Mouse (Mus musculus) forelimb bud, embryonic 11.5 days (tissue): ENCODE measurements at regions not wholly inside any gene's neighbourhood (a gene's known extent, or its start where the extent isn't known, plus 50 kb on each side); places are given as distances from the start of the nearest gene placed in this dataset.

Experiments
- DNase-seq: peaks from one replicate; pipeline ENCODE4 v3.0.0-alpha.2; 2012; ENCODE audit warnings: low read depth, low spot score

- DNase-seq, result no peak
Observed at GRCm38 (mm10) chr1:69470614-69471250, 216.3 kb downstream of the Ikzf2 start.

DNA sequence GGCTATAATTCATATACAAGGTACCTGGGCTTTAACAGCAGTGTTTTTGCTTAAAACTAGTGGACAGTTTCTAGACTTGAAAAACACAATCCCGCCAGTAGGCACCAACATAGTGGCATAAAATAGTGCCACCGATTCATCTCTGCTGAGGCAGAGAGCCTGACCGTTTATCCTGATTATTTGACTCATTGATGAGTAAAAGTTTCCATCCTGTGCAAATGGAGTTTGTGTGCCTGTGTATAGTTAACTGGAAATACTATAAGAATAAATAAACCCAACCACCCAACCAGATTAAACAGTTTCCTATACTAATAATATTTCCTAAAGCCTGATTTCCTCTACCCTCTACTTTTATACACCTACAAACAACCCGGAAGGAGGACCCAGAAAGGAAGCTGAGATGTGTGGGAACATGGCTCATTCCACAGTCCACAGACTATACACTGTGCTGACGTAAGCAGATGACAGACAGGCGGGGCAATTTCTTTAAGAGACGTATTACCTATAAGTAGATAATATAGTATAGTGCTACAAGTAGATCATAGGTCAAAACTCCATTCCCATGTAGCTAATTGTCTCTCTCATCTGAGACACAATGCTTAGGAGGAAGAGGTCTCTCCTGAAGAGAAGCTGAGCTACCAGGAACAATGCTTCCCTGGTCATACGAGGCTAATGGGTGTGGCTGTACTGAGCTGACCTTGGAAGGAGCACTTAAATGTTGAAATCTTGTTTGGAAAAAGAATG lies 217.7 kb downstream of the Ikzf2 start:
- no peak for DNase-seq

GRCm38 (mm10) chr1:69466534-69467275 lies 220.3 kb downstream of the Ikzf2 start:
- DNase-seq, result peak; percentile 76

GRCm38 (mm10) chr1:69461191-69461590 lies 225.9 kb downstream of the Ikzf2 start:
- DNase-seq, result no peak

DNA sequence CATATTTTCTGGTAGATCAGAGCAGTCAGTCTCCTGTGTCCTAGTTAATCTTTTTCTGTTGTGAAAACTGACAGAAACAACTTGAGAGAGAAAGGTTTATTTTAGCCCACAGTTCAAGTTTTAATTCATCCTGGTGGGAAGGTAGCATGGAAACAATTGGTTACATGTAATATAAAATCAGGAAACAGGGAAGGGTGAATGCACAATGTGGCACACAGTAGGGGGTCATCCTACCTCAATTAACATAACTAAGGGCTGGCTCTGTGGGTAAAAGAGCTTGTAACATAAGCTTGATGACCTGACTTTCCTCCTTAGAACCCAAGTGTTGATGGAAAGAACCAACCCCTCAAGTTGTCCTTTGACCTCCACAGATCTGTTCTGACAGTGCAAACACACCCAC lies 227.1 kb downstream of the Ikzf2 start:
- no peak for DNase-seq

DNA sequence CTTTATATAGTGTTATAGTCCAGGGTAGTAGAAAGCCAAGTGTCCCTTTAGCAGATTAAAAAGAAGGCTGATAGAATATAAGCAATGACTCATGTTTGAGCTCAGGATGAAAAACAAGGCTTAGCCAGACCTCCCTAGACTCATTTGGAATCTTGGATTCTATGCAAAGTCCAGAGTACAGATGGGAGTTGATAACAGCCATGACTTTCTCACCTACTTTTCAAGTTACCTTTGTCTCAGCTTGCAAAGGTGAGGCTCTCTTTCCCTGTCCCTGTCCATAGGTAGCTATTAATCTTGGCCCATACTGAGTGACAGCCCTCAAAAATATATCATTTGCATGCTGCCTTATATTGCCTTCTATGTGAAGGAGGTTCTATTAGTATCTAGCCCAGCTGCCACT lies 229.6 kb downstream of the Ikzf2 start:
- DNase-seq, result no peak

- no peak for DNase-seq
Observed at GRCm38 (mm10) chr1:69453991-69454390, 233.1 kb downstream of the Ikzf2 start.

- DNase-seq, result no peak
Observed at GRCm38 (mm10) chr1:69452910-69453309, 234.1 kb downstream of the Ikzf2 start.

DNA sequence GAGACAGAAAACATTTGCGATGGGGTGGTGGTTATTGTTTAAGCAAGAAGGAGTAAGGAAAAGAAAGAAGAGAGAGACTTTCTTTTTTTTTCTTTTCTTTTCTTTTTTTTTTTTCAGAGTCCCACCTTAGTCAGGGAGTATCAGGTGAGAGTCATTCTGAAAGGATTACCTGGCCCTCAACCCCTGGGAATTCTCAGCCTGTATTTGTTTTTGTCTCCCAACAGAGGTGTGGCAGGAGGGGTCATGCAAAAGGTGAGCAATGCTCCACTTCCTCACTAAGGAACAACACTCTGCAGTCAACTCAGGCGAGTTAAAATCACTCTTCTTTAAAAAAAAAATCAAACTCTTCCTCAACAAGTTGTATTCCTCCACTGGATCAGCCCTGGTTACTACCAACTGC lies 236.6 kb downstream of the Ikzf2 start:
- DNase-seq, result no peak

DNA sequence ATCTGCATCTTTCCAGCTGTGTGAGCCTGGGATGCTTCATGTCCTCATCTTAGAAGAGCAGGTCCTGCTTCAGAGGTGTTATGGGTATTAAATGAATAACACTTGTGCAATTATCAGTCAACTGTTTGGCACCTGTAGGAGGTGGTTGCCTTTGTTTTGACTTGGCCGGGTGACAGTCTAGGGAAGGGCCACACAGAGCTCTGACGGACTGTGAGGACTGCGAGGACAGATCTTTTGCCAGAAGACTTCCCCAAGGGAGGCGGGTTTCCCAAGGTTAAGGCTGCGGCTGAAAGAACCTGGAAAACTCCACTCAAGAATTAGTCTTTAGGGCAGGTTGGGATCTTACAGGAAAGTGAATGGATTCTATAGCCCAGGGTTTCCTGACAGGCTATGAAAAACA lies 239.8 kb downstream of the Ikzf2 start:
- DNase-seq, result no peak

- DNase-seq, result no peak
Observed at GRCm38 (mm10) chr1:69444722-69445121, 242.3 kb downstream of the Ikzf2 start.

- no peak for DNase-seq
Observed at GRCm38 (mm10) chr1:69443466-69443865, 243.6 kb downstream of the Ikzf2 start.

GRCm38 (mm10) chr1:69440564-69441334 lies 246.3 kb downstream of the Ikzf2 start:
- no peak for DNase-seq

GRCm38 (mm10) chr1:69437042-69437441 lies 250.0 kb downstream of the Ikzf2 start:
- no peak for DNase-seq

DNA sequence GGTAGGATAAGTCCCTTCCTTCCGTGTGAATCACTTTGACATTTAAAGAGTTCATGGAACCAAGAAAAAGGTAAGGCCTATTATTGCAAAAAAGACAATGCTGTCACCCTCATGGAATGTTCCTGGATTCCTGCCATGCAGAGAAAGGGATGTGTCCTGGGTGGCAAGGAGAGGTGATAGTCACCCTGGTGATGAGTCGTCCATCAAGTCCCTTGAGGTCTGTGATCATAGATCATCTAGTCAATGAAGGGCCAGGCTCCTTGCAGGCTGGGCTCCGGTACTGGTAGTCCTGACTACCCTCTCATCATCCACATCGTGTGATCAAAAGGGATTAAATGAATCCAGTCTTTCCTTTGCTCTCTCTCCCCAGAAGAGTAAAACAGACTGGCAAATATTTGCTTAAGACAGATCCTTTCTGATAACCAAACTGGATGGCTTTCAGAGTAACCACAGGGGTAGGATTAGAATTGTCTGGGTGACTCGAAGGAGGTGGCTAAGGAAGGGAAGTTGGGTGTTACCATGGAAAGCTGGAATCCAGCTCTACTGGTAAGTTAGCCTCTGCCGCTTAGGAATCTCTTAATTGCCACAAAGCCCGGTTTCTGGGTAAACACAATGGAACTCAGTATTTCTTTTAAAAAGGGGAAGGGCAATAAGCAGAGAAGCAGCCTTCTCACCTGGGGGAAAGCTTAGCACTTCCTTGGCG lies 253.2 kb downstream of the Ikzf2 start:
- no peak for DNase-seq

DNA sequence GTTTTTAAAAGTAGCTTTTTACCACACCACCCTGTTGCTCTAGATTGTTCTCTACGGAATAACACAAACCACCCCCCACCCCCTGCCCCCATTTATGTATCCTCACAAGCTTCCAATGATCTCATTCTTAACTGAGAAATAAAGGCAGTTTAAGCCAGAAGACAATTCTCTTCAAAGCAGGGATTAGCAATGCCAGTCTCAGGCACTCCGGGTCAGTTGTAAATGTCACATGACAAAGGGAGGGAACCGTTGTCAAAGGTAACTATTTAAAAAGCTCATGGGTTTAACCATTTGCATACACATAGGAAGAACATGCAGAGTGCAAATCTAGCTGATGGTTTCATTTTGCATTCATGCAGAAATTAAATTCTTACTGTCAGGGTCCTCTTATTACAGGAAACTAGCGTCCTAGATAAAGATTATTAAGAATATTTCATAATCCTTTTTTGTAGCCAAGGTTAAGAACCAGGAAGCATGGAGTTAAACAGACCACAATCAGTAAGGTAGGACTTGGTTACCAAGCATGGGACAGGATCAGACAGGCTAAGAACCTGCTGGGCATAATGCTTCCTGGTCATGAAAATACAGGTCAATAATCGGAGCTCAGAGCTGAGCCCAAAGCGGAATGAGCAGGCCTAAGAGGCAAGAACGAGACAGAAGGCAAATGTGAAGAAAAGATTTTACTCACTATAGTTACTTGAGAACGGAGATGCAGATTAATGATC lies 256.2 kb downstream of the Ikzf2 start:
- DNase-seq, result no peak

GRCm38 (mm10) chr1:69429632-69430031 lies 257.4 kb downstream of the Ikzf2 start:
- DNase-seq, result no peak

DNA sequence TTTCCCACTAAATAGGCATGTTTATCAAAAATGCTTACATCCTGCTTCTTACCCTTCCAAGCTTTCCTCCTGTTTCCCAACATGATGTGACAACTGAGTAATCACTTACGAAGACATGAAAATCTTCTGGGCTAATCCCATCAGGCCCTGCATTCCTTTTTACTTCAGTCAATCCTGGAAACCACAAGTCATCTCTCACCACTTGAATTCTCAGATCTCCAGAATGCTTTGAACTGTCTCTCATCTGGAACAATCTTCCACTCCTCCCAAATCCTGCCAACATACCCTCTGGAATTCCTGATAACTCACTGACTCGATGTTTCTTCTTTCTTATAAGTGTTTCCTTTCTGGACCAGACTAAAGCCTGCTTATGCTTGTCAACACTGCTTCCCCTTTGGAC lies 289.4 kb downstream of the Ikzf2 start:
- no peak for DNase-seq

DNA sequence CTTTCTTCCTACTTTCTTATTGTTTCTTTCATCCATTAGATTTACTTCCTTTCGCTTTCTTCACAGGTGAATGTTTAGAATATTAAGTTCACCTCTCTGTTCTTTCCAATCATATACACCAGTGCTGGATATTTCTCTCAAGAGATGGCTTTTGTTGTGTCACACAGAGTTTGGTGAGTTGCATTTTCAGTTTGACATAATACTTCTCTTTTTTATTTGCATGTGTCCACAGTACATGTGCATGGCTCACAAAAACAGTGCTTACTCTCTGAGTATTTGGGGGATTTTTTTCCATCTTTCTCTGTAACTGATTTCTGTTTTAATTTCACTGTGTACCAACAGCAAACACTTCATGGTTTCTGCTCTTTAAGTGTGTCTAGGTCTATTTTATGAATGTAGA lies 274.5 kb upstream of the Erbb4 start:
- no peak for DNase-seq

DNA sequence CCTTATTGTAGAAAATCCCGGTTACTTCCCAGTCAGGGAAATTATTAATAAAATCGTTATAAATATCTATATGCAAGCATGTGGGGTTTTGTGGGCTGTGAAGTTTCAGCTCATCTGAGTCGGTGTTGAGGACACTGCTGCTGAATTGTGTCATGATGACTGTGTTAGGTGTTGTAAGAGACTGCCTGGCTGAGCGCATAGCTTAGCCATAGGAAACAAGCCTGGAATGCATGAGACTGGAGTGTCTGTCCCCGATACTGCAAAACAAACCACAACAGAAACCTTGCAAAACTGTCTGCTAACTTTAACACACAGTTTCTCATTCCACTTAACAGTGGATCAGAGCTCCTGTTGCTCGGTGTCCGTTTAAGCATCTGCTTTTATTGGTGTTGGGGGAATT lies 271.9 kb upstream of the Erbb4 start:
- no peak for DNase-seq
